Mouse (Mus musculus) stomach, embryonic 14.5 days (tissue): ENCODE results near the gene Thap8. TPM values are rescaled to one million over a fixed set of nuclear protein-coding genes. Genes with fewer than 3 reads are reported as not detected.

Experiments
- ATAC-seq: fragments of 200-750 bp; cut with Nextera tagmentation; 2 replicates; pipeline ENCODE4 v1.8.0; 2017; ENCODE audit warnings: low read depth, moderate TSS enrichment; ENCODE audit not compliant: insufficient number of reproducible peaks, insufficient read depth, low FRiP score
- H3K27ac ChIP-seq: fragments of 300-500 bp; sonication (generic); 2 replicates; pipeline ENCODE4 v1.5.1; 2014; ENCODE audit warnings: mild to moderate bottlenecking, low read length, moderate library complexity, mixed read lengths
- H3K27me3 ChIP-seq: fragments of 300-500 bp; sonication (generic); 2 replicates; pipeline ENCODE4 v1.6.1; 2014; ENCODE audit warnings: low read length, control low read depth, mixed read lengths; ENCODE audit not compliant: control insufficient read depth, insufficient read depth
- H3K36me3 ChIP-seq: fragments of 300-500 bp; sonication (generic); 2 replicates; pipeline ENCODE4 v1.6.1; 2014; ENCODE audit warnings: mild to moderate bottlenecking, control low read depth, low read length, moderate library complexity, mixed read lengths; ENCODE audit not compliant: control insufficient read depth, insufficient read depth
- H3K4me1 ChIP-seq: fragments of 300-500 bp; sonication (generic); 2 replicates; pipeline ENCODE4 v1.6.1; 2014; ENCODE audit warnings: low read length, control low read depth, mixed read lengths; ENCODE audit not compliant: control insufficient read depth, insufficient read depth
- H3K4me2 ChIP-seq: fragments of 300-500 bp; sonication (generic); replicated peaks from 2 replicates; pipeline ENCODE4 v1.6.1; 2014; ENCODE audit warnings: low read depth, low read length, control low read depth
- H3K4me3 ChIP-seq: fragments of 300-500 bp; sonication (generic); 2 replicates; pipeline ENCODE4 v1.5.1; 2014; ENCODE audit warnings: low read depth, low read length, control low read depth
- H3K9ac ChIP-seq: fragments of 300-500 bp; sonication (generic); replicated peaks from 2 replicates; pipeline ENCODE4 v1.6.1; 2014; ENCODE audit warnings: low read depth, mild to moderate bottlenecking, control low read depth, low read length, moderate library complexity, mixed read lengths
- H3K9me3 ChIP-seq: fragments of 300-500 bp; sonication (generic); 2 replicates; pipeline ENCODE4 v1.6.1; 2016; ENCODE audit warnings: low read depth, low read length, control low read depth; ENCODE audit not compliant: control insufficient read depth
- WGBS: fragments of 180-500 bp; shearing (Covaris S2); extraction: QIAGEN DNeasy Blood & Tissue Kit; methylation state at CpG from one replicate; pipeline ENCODE4 v1.1.7; 2014; 5-methylcytosine and 5-hydroxymethylcytosine counted together
- polyA plus RNA-seq: library from polyadenylated mRNA; unstranded; fragments of >200 nt; fragmentation: Nextera tagmentation; extraction: Ambion mirVana; gene quantifications from 2 replicates; pipeline ENCODE4 v1.2.1, GENCODE M21; 2014

The Thap8 gene
- polyA plus RNA-seq, 1 experiment from 2014 or later: 0.25 TPM

GRCm38 (mm10) chr7:30318142-30318541 is 38.2 kb downstream of the Thap8 start:
- Histone ChIP-seq H3K4me1 (peaks cover 20% of the 10 kb centered on the region; the same call in 1 of the 2 replicates), H3K27ac (no peak overlapping the region), H3K9ac (no peak overlapping the region), H3K4me2 (no peak overlapping the region), H3K4me3 (no peak overlapping the region), H3K36me3 (no peaks in the 10 kb centered on the region; the same call in 1 of the 2 replicates), H3K9me3 (no peaks in the 10 kb centered on the region), H3K27me3 (no peaks in the 10 kb centered on the region)
- ATAC-seq: no peak
- WGBS: 94% methylated on average over 3 of the region's 3 CpGs

- Histone ChIP-seq H3K27me3 (no peaks in the 10 kb centered on the region), H3K4me3 (peak overlapping the region; percentile 79; the same call in 1 of the 2 replicates), H3K4me1 (peaks cover 10% of the 10 kb centered on the region; the same call in 1 of the 2 replicates), H3K36me3 (no peaks in the 10 kb centered on the region; the same call in 1 of the 2 replicates), H3K27ac (no peak overlapping the region), H3K4me2 (peak overlapping the region; percentile 66), H3K9me3 (no peaks in the 10 kb centered on the region), H3K9ac (no peak overlapping the region)
- ATAC-seq: no peak
- WGBS: 75% methylated on average over 2 of the region's 2 CpGs
These were observed 41.1 kb downstream of the Thap8 start for GRCm38 (mm10) chr7:30320946-30321345.

GRCm38 (mm10) chr7:30321539-30322284 is 41.8 kb downstream of the Thap8 start, which contains the start of gene E130208F15Rik:
TSS of gene E130208F15Rik (plus strand) at chr7:30321740.
- Histone ChIP-seq H3K9ac (peak within 1 kb of the TSS; percentile 80), H3K27ac (peak within 1 kb of the TSS; percentile 89), H3K9me3 (no peaks in the 10 kb centered on the region), H3K36me3 (no peaks in the 10 kb centered on the region; the same call in 1 of the 2 replicates), H3K4me3 (peak within 1 kb of the TSS; percentile 79), H3K4me1 (peaks cover 10% of the 10 kb centered on the region; the same call in 1 of the 2 replicates), H3K4me2 (peak within 1 kb of the TSS; percentile 66), H3K27me3 (no peaks in the 10 kb centered on the region)
- under 1% methylated on average over 63 of the region's 63 CpGs for WGBS
- peak; percentile 61 for ATAC-seq

GRCm38 (mm10) chr7:30322285-30322667 is 42.4 kb downstream of the Thap8 start:
- peak; percentile 99 for ATAC-seq

GRCm38 (mm10) chr7:30322865-30323264 is 43.0 kb downstream of the Thap8 start:
- no peak for ATAC-seq
- Histone ChIP-seq H3K36me3 (no peaks in the 10 kb centered on the region; the same call in 1 of the 2 replicates), H3K9me3 (no peaks in the 10 kb centered on the region), H3K9ac (peak overlapping the region; percentile 45), H3K4me2 (peak overlapping the region; percentile 66), H3K4me1 (peaks cover 10% of the 10 kb centered on the region; the same call in 1 of the 2 replicates), H3K4me3 (peak overlapping the region; percentile 79), H3K27ac (peak overlapping the region; percentile 89), H3K27me3 (no peaks in the 10 kb centered on the region)
- 34% methylated on average over 6 of the region's 6 CpGs for WGBS

More at GRCm38 (mm10) chr7:30322285-30322667, 42.4 kb downstream of the Thap8 start:
- Histone ChIP-seq H3K4me3 (peak overlapping the region; percentile 79), H3K9me3 (no peaks in the 10 kb centered on the region), H3K9ac (peak overlapping the region; percentile 80), H3K27ac (peak overlapping the region; percentile 89), H3K27me3 (no peaks in the 10 kb centered on the region), H3K4me2 (peak overlapping the region; percentile 66), H3K36me3 (no peaks in the 10 kb centered on the region; the same call in 1 of the 2 replicates), H3K4me1 (peaks cover 10% of the 10 kb centered on the region; the same call in 1 of the 2 replicates)
- whole genome bisulfite sequencing: under 1% methylated on average over 20 of the region's 20 CpGs

- Histone ChIP-seq H3K27ac (peak within 1 kb of the TSS; percentile 89), H3K27me3 (no peaks in the 10 kb centered on the region), H3K4me2 (peak within 1 kb of the TSS; percentile 66), H3K9ac (peak within 1 kb of the TSS; percentile 45), H3K9me3 (no peaks in the 10 kb centered on the region), H3K4me3 (peak within 1 kb of the TSS; percentile 79), H3K36me3 (no peaks in the 10 kb centered on the region; the same call in 1 of the 2 replicates), H3K4me1 (peaks cover 10% of the 10 kb centered on the region; the same call in 1 of the 2 replicates)
- 75% methylated on average over 3 of the region's 3 CpGs for WGBS
- ATAC-seq: no peak
These were observed 43.9 kb downstream of the Thap8 start, which contains the start of gene Sdhaf1 for GRCm38 (mm10) chr7:30323795-30324194. TSS of gene Sdhaf1 (minus strand) at chr7:30323895.

GRCm38 (mm10) chr7:30324300-30324944 is 44.5 kb downstream of the Thap8 start:
- H3K36me3 ChIP-seq: no peaks in the 10 kb centered on the region; the same call in 1 of the 2 replicates
- H3K9me3 ChIP-seq: no peaks in the 10 kb centered on the region
- H3K4me2 ChIP-seq: no peak overlapping the region
- 77% methylated on average over 5 of the region's 5 CpGs for WGBS
- no peak for ATAC-seq
- no peak overlapping the region for H3K9ac ChIP-seq
- H3K27ac ChIP-seq: no peak overlapping the region
- H3K4me3 ChIP-seq: no peak overlapping the region
- H3K4me1 ChIP-seq: peaks cover 10% of the 10 kb centered on the region; the same call in 1 of the 2 replicates
- H3K27me3 ChIP-seq: no peaks in the 10 kb centered on the region

- ATAC-seq: no peak
- Histone ChIP-seq H3K4me1 (peaks cover 10% of the 10 kb centered on the region; the same call in 1 of the 2 replicates), H3K27ac (no peak overlapping the region), H3K9me3 (no peaks in the 10 kb centered on the region), H3K36me3 (no peaks in the 10 kb centered on the region), H3K4me2 (no peak overlapping the region), H3K4me3 (no peak overlapping the region), H3K9ac (no peak overlapping the region), H3K27me3 (no peaks in the 10 kb centered on the region)
- 44% methylated on average over 2 of the region's 2 CpGs for WGBS
These were observed 45.5 kb downstream of the Thap8 start for GRCm38 (mm10) chr7:30325364-30325763.
